Mouse (Mus musculus) stomach, embryonic 16.5 days (tissue): ENCODE results near the gene Gm20909. TPM values are rescaled to one million over a fixed set of nuclear protein-coding genes. Genes with fewer than 3 reads are reported as not detected.
"Not testable (repeated sequence)": the region's sequence is repeated elsewhere in the genome, so short reads cannot be mapped to it uniquely, and the experiment has no call there.

Source experiments
- ATAC-seq: fragments of 200-750 bp; cut with Nextera tagmentation; 2 replicates; pipeline ENCODE4 v1.8.0; 2017; ENCODE audit warnings: moderate number of reproducible peaks, moderate TSS enrichment; ENCODE audit not compliant: insufficient read depth, low FRiP score
- H3K27ac ChIP-seq: fragments of 300-500 bp; sonication (generic); 2 replicates; pipeline ENCODE4 v1.5.1; 2014; ENCODE audit warnings: low read length
- H3K27me3 ChIP-seq: fragments of 300-500 bp; sonication (generic); 2 replicates; pipeline ENCODE4 v1.6.1; 2014; ENCODE audit warnings: low read length, control low read depth, mixed read lengths; ENCODE audit not compliant: control insufficient read depth, insufficient read depth
- H3K36me3 ChIP-seq: fragments of 300-500 bp; sonication (generic); 2 replicates; pipeline ENCODE4 v1.6.1; 2014; ENCODE audit warnings: low read length; ENCODE audit not compliant: control insufficient read depth, insufficient read depth
- H3K4me1 ChIP-seq: fragments of 300-500 bp; sonication (generic); 2 replicates; pipeline ENCODE4 v1.6.1; 2014; ENCODE audit warnings: low read length, control low read depth, mixed read lengths; ENCODE audit not compliant: control insufficient read depth, insufficient read depth
- H3K4me2 ChIP-seq: fragments of 300-500 bp; sonication (generic); 2 replicates; pipeline ENCODE4 v1.6.1; 2014; ENCODE audit warnings: low read depth, low read length, mixed read lengths
- H3K4me3 ChIP-seq: fragments of 300-500 bp; sonication (generic); replicated peaks from 2 replicates; pipeline ENCODE4 v1.5.1; 2014; ENCODE audit warnings: mild to moderate bottlenecking, low read length
- H3K9ac ChIP-seq: fragments of 300-500 bp; sonication (generic); 2 replicates; pipeline ENCODE4 v1.6.1; 2014; ENCODE audit warnings: low read length
- H3K9me3 ChIP-seq: fragments of 300-500 bp; sonication (generic); replicated peaks from 2 replicates; pipeline ENCODE4 v1.6.1; 2016; ENCODE audit warnings: low read length, control low read depth; ENCODE audit not compliant: control insufficient read depth
- WGBS: fragments of 180-500 bp; shearing (Covaris S2); extraction: QIAGEN DNeasy Blood & Tissue Kit; methylation state at CpG from one replicate; pipeline ENCODE4 v1.1.7; 2014; 5-methylcytosine and 5-hydroxymethylcytosine counted together
- polyA plus RNA-seq: library from polyadenylated mRNA; unstranded; fragments of >200 nt; fragmentation: Nextera tagmentation; extraction: Ambion mirVana; gene quantifications from 2 replicates; pipeline ENCODE4 v1.2.1, GENCODE M21; 2015

Gm20909 gene
- polyA plus RNA-seq: not detected in 2 replicates

DNA sequence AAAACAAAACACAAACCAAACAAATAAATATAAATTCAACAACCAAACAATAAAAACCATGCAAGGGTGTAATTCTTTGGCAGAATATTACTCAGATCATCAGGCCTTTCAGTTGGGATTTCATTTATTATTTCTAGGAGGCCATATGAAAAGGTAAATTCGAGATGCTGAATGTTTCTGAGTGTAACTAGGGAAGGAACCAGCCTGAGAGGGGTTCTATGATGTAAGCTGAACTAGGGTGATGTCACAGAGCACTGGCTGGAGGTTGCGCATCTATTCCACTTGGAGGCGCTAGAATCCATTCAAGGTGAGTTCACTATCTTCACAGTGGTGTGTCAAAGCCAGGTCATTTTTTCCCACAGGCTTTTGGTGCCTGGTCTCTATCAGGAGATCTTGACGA, at the start of gene Gm20909:
Gene Gm20909 (plus strand): TSS at position 301 of the 400 bp plus-strand sequence.
- no CpG with 5 or more reads among the region's 4 CpGs for WGBS
- not testable (repeated sequence) for H3K9ac ChIP-seq

More for the DNA sequence above, at the start of gene Gm20909:
- H3K4me2 ChIP-seq, ATAC-seq, H3K36me3 ChIP-seq, H3K9me3 ChIP-seq, H3K4me3 ChIP-seq, H3K4me1 ChIP-seq, H3K27me3 ChIP-seq, H3K27ac ChIP-seq: not testable (repeated sequence)

Other genes starting within 250 kb of the Gm20909 start
- gene Gm29866, start 170.9 kb upstream of the Gm20909 start, polyA plus RNA-seq: not detected in 2 replicates
- not detected in 2 replicates for gene Gm20865, start 77.0 kb downstream of the Gm20909 start, polyA plus RNA-seq